Mouse (Mus musculus): ENCODE measurements at regions not wholly inside any gene's neighbourhood (a gene's known extent, or its start where the extent isn't known, plus 50 kb on each side); places are given as distances from the start of the nearest gene placed in this dataset.

DNA sequence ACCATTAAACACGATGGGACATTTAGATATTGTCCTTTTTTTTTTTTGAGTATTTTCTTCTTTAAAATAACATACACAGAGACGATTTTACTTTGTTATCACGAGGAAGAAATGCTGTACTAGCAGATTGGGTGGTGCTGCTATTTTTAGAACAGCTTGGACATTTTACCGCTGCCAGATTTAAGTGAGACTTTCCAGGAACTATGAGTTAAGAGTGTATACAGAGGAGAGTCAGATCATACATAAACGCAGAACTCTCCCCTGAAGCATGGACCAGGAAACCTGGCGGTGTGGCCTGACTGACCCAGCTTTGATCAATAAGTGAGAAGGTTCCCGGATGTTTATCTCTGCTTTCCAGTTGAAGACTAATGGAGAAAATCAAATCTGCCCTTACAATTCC is 95.6 kb upstream of the Arrdc4 start:
- H3K4me3 ChIP-seq (replicated peaks): no peak overlapping the region
- 45% methylated on average over 7 of the region's 7 CpGs for WGBS (ENCODE audit: insufficient replicate concordance)

DNA sequence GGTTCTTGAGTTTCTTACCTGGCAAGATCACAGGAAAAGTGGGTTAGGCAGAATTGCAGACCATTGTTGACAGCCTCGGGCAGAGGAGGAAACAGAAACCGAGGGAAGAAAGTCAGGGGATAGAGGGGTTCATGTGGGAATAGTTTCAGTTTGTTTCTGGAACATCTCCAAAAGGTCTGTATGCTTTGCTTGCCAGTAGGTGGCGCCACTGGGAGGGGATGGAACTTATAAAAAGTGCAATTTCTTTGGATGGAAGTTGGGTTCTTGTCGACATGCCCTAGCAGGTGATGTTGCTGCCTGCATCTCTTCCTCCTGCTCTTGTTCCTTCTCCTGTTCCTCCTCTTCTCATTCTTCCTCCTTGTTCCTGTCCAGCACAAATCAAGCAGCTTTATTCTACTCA is 94.3 kb upstream of the Arrdc4 start:
- Histone ChIP-seq H3K27ac (replicated peaks) (no peak overlapping the region), H3K27me3 (no peaks in the 10 kb centered on the region), H3K36me3 (replicated peaks) (no peaks in the 10 kb centered on the region), H3K9me3 (replicated peaks) (no peaks in the 10 kb centered on the region), H3K4me1 (replicated peaks) (no peaks in the 10 kb centered on the region), H3K4me2 (no peak overlapping the region), H3K4me3 (replicated peaks) (no peak overlapping the region), H3K9ac (no peak overlapping the region)
- ATAC-seq (ENCODE audit: insufficient read depth): no peak
- WGBS (ENCODE audit: insufficient replicate concordance): 19% methylated on average over 4 of the region's 4 CpGs

More for the DNA sequence above, 95.6 kb upstream of the Arrdc4 start:
- Histone ChIP-seq H3K4me2 (no peak overlapping the region), H3K4me1 (replicated peaks) (no peaks in the 10 kb centered on the region), H3K27ac (replicated peaks) (no peak overlapping the region), H3K27me3 (no peaks in the 10 kb centered on the region), H3K36me3 (replicated peaks) (no peaks in the 10 kb centered on the region), H3K9ac (no peak overlapping the region), H3K9me3 (replicated peaks) (no peaks in the 10 kb centered on the region)
- ATAC-seq (ENCODE audit: insufficient read depth): no peak

DNA sequence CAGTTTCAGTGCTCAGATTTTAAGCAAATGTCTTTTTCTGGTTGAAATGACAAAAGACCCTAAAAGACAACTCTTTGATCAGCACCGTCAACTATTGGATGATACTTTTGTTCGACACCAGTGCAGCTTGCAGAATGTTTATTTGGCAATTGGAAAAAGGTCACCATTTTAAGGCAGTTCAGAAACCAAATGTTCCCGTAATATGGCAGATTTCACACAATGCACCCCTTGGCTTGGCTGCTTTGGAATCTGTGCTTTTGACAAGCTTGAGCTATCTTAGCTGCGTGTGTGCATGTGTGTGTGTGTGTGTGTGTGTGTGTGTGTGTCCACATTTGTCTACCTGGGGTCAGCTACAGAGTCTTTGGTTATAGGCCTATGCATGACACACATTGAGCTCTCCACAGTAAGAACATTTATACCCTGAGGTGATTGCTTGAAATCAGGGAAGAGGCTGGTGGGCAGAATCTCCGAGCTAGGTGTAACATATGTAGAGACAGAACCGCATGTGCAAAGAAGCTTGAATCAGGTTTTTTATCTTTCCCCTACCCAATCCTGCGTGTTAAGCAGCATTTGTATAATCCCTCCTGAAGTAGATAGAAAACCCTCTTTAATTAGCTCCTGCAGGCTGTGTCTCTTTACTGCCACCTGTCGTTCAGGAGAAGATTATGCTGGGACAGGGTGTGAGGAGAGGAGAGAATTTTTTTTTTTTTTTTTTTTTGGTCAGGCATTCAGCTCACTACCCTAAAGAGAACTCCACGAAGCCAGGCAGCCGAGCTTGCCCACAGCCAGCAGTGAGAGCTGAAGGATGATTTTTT is 85.1 kb upstream of the Arrdc4 start:
- WGBS (ENCODE audit: insufficient replicate concordance): 38% methylated on average over 10 of the region's 10 CpGs
- no peak for ATAC-seq (ENCODE audit: insufficient read depth)
- H3K4me1 ChIP-seq (replicated peaks): no peaks in the 10 kb centered on the region
- no peak overlapping the region for H3K9ac ChIP-seq
- H3K9me3 ChIP-seq (replicated peaks): no peaks in the 10 kb centered on the region
- no peak overlapping the region for H3K27ac ChIP-seq (replicated peaks)
- H3K27me3 ChIP-seq: no peaks in the 10 kb centered on the region
- no peaks in the 10 kb centered on the region for H3K36me3 ChIP-seq (replicated peaks)
- no peak overlapping the region for H3K4me3 ChIP-seq (replicated peaks)
- no peak overlapping the region for H3K4me2 ChIP-seq

DNA sequence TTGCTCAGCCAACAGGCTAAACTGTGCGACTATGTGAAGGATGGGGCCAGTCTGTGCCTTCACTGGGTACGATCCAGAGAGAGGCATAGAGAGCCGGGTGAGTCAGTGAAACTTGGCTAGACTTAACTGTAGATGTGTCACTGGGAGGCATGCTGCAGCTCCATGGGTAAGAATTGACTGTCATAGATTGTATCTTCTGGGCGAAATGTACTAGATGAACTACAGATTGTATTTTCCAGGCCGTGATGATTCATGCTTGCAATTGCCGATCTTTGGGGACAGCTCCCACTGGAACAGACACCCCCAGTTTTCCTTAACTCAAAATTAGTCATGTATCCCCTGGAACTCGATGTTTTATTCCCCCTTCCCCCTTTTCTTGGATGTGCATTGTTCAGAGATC is 84.5 kb upstream of the Arrdc4 start:
- no peak overlapping the region for H3K4me3 ChIP-seq (replicated peaks)
- no peaks in the 10 kb centered on the region for H3K4me1 ChIP-seq (replicated peaks)
- 64% methylated on average over 7 of the region's 7 CpGs for WGBS (ENCODE audit: insufficient replicate concordance)
- H3K9ac ChIP-seq: no peak overlapping the region
- H3K27ac ChIP-seq (replicated peaks): no peak overlapping the region
- H3K36me3 ChIP-seq (replicated peaks): no peaks in the 10 kb centered on the region
- ATAC-seq (ENCODE audit: insufficient read depth): no peak
- no peaks in the 10 kb centered on the region for H3K9me3 ChIP-seq (replicated peaks)
- no peaks in the 10 kb centered on the region for H3K27me3 ChIP-seq
- no peak overlapping the region for H3K4me2 ChIP-seq

DNA sequence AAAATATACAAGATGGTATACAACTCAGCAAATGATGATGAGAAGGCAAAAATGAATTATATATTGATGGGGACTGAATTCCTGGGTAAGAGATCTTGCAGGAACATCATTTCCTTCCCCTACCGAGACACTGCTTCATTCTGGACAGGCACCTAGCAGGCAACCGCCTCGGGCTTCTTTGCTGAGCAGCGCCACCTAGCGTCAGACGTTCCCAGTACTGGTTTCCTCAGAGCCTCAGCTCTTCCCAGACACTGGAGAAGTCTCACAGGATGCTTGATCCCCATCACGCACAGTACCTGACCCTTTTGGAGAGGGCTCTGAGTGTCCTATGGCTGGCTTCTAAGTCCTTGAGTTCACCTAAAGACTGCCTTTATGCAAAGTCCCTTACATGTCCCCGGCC is 80.8 kb upstream of the Arrdc4 start:
- H3K4me1 ChIP-seq (replicated peaks): no peaks in the 10 kb centered on the region
- 13% methylated on average over 8 of the region's 8 CpGs for WGBS (ENCODE audit: insufficient replicate concordance)
- no peaks in the 10 kb centered on the region for H3K9me3 ChIP-seq (replicated peaks)
- H3K27me3 ChIP-seq: no peaks in the 10 kb centered on the region
- ATAC-seq (ENCODE audit: insufficient read depth): no peak
- H3K4me2 ChIP-seq: no peak overlapping the region
- no peaks in the 10 kb centered on the region for H3K36me3 ChIP-seq (replicated peaks)
- H3K27ac ChIP-seq (replicated peaks): no peak overlapping the region
- H3K4me3 ChIP-seq (replicated peaks): no peak overlapping the region
- no peak overlapping the region for H3K9ac ChIP-seq

DNA sequence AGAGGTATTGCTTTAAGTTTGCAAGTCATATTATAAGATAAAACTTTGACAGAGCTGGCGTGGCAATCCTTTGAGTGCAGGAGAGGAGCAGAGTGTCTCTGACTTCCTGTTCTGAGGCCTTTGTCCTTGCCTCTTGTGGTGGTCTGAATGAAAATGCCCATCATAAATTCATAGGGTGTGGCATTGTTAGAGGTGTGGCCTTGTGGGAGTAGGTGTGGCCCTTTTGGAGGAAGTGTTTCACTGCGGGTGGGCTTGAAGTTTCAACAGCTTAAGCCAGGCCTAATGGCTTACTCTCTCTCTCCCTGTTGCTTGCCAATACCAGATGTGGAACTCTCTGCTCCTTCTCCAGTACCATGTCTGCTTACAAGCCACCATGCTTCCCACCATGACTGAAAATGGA is 75.4 kb upstream of the Arrdc4 start:
- no peak overlapping the region for H3K4me2 ChIP-seq
- no peak overlapping the region for H3K9ac ChIP-seq
- 30% methylated on average over 2 of the region's 2 CpGs for WGBS (ENCODE audit: insufficient replicate concordance)
- no peak overlapping the region for H3K27ac ChIP-seq (replicated peaks)
- ATAC-seq (ENCODE audit: insufficient read depth): no peak
- no peaks in the 10 kb centered on the region for H3K9me3 ChIP-seq (replicated peaks)
- no peaks in the 10 kb centered on the region for H3K27me3 ChIP-seq
- no peaks in the 10 kb centered on the region for H3K36me3 ChIP-seq (replicated peaks)
- no peaks in the 10 kb centered on the region for H3K4me1 ChIP-seq (replicated peaks)
- no peak overlapping the region for H3K4me3 ChIP-seq (replicated peaks)

DNA sequence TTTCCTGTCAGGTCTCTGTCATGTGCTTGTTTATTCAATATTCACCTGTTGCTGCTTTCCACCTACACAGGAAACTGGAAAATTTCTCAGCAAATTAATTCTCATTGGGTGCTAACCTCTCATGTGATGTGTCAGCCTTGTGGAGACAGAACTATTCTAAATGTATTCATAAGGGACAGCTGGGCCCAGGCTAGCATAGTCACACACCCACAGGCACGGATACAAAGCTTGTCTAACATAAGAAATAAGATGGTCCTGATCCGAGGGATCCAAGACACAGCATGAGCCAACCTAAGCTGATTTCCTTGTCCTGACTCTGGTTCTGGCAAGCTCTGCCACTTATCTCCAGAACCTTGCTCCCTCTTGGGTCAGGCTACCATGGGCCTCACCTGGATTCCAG is 74.6 kb upstream of the Arrdc4 start:
- Histone ChIP-seq H3K36me3 (replicated peaks) (no peaks in the 10 kb centered on the region), H3K9me3 (replicated peaks) (no peaks in the 10 kb centered on the region), H3K27me3 (no peaks in the 10 kb centered on the region), H3K9ac (no peak overlapping the region), H3K4me2 (no peak overlapping the region), H3K4me1 (replicated peaks) (no peaks in the 10 kb centered on the region), H3K4me3 (replicated peaks) (no peak overlapping the region), H3K27ac (replicated peaks) (no peak overlapping the region)
- 50% methylated on average over 2 of the region's 2 CpGs for WGBS (ENCODE audit: insufficient replicate concordance)
- ATAC-seq (ENCODE audit: insufficient read depth): no peak

DNA sequence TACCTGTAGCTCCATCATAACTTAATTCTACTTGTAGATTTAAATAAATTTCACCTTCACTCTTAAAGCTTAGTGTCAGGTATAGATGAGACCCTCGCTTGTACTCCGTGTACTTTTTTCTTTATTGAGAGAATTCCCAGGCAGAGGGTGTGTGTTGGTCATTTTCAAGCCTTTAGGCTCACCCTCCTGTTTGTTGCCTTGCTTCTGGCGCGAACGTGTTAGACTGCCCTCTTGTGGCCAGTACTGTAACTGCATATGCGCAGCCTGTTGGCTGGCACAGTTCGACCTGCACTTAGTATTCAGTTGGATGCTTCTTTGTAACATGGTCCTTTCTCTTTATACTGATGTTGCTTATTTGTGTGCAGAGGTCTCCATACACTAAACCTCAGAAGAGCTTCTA is 74.1 kb upstream of the Arrdc4 start:
- H3K36me3 ChIP-seq (replicated peaks): no peaks in the 10 kb centered on the region
- ATAC-seq (ENCODE audit: insufficient read depth): no peak

DNA sequence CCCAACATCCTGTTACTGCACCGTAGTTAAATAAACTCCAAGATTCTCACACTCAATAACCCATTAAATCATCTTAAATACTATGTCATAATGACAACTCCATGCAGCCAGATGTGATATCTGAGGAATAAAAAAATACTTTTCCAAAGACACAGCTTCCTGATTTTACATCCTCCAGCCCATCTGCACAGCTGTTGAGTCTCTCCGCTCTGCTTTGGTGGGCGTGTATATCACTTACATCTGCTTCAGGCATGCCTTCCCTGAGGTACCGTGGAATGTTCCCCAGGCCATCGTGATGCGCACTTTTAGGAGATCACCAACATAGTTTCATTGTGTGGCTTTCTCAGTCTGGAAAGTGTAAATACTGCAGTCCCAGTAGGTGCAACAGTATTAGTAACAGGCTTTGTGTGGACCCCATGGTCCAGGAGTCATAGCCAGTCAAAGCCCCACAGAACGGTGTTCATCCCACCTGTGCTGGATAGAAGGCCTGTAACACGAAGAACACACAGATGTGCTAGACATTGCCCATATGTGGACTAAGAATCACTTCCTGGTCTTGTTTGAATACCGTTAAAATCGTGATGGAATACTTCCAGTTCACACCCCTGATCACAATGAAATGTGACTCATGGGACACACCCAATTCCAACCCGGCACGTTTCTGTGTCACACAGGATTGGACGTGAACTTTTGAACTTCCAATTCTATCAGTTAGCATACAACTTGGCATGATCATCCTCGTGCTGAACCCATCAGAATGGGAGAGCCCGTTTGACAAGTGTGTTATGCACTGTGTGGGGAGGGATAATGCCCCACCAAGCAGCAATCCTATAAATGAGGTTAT is 66.0 kb upstream of the Arrdc4 start:
- Histone ChIP-seq H3K4me1 (replicated peaks) (no peaks in the 10 kb centered on the region), H3K9me3 (replicated peaks) (no peaks in the 10 kb centered on the region), H3K4me3 (replicated peaks) (no peak overlapping the region), H3K27ac (replicated peaks) (no peak overlapping the region), H3K36me3 (replicated peaks) (no peaks in the 10 kb centered on the region), H3K9ac (no peak overlapping the region), H3K27me3 (no peaks in the 10 kb centered on the region), H3K4me2 (no peak overlapping the region)
- no peak for ATAC-seq (ENCODE audit: insufficient read depth)
- 69% methylated on average over 15 of the region's 15 CpGs for WGBS (ENCODE audit: insufficient replicate concordance)

More for the DNA sequence above, 74.1 kb upstream of the Arrdc4 start:
- H3K4me1 ChIP-seq (replicated peaks): no peaks in the 10 kb centered on the region
- H3K27me3 ChIP-seq: no peaks in the 10 kb centered on the region
- WGBS (ENCODE audit: insufficient replicate concordance): 3% methylated on average over 7 of the region's 7 CpGs
- H3K9me3 ChIP-seq (replicated peaks): no peaks in the 10 kb centered on the region
- H3K4me2 ChIP-seq: no peak overlapping the region
- H3K4me3 ChIP-seq (replicated peaks): no peak overlapping the region
- no peak overlapping the region for H3K27ac ChIP-seq (replicated peaks)
- no peak overlapping the region for H3K9ac ChIP-seq

DNA sequence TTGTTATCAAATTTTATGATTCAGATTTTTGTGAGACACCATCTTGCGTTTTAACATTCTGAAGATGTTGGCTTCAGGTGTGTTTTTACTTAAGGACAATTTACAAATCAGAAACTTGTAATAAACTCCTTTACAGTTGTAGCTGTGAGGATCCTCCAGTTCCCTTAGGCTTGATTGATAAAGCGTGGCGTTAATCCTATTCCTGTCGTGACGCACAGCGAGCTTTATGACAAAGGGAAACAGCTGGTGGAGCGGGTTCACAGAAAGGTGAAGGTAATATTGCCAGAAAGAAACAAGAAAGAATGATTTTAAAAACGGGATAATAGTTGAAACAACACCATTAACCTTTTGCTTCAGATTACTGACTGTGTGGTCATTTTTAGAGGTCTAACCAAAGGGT is 60.7 kb upstream of the Arrdc4 start:
- Histone ChIP-seq H3K36me3 (replicated peaks) (no peaks in the 10 kb centered on the region), H3K9ac (no peak overlapping the region), H3K27me3 (no peaks in the 10 kb centered on the region), H3K27ac (replicated peaks) (no peak overlapping the region), H3K4me1 (replicated peaks) (no peaks in the 10 kb centered on the region), H3K4me3 (replicated peaks) (no peak overlapping the region), H3K4me2 (no peak overlapping the region), H3K9me3 (replicated peaks) (no peaks in the 10 kb centered on the region)
- no peak for ATAC-seq (ENCODE audit: insufficient read depth)
- WGBS (ENCODE audit: insufficient replicate concordance): 64% methylated on average over 8 of the region's 8 CpGs

Measured in liver, embryonic 15.5 days (tissue).